Comparison of ENCODE assay signal across 8 mouse cellular contexts in the genomic region with DNA sequence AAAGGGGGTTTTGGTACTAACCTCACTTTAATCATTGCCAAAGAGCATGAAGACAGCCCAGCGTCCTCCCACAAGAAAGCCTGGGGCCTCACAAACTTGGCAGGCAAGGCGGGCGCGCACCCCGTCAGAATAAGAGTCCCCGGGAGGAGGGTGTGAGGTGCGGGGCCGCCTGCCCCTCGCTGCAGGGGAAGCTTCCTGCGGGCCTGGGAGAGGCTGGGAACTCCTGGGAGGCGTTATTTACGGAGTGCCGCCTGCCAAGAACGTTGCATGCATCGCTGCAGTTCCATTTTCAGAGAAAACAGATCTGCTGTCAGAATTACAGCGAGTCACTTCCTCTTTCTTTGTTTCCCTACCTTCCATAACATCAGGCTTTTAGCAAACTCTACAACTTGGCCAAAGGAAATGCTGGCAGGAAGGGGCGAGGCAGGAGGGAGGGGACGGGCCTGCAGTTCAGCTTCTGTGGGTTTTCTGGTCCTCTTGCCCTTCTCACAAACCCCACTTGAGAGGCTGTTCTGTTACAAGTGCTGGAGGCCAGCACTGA.
A peak's percentile ranks its signal among the peaks of the same experiment; 100 is the strongest.
DNase-seq lines count a peak whose midpoint lies in the region; ATAC-seq and TF ChIP-seq lines count a peak whose summit lies in the region.

No protein-coding gene starts in this region.

- DNase-seq in 416B (ENCODE audit: low read depth) = peak; percentile 96
- DNase-seq in adrenal gland, postnatal 4 days (ENCODE audit: low spot score in 2 of 2) = peak; percentile 89 to 93
- DNase-seq in heart, adult 2 months = peak; percentile 97 to 98
- DNase-seq in kidney, adult 2 months = peak; percentile 99
- DNase-seq in midbrain, embryonic 14.5 days = peak; percentile 91
- DNase-seq in spleen, adult 18-20 months = peak; percentile 76 to 78

- peak overlapping the region; percentile 95 for H3K27ac ChIP-seq in embryonic facial prominence, embryonic 13.5 days
- peak overlapping the region; percentile 95 for H3K27ac ChIP-seq in heart, adult 2 months
- peak overlapping the region; percentile 99 for H3K27ac ChIP-seq in kidney, adult 2 months (ENCODE audit: insufficient read depth, low read depth, low read length)
- H3K27ac ChIP-seq in limb, embryonic 12.5 days = peak overlapping the region; percentile 99
- peak overlapping the region; percentile 91 for H3K27ac ChIP-seq in midbrain, embryonic 14.5 days (replicated peaks; ENCODE audit: low read depth, low read length)

- H3K4me1 ChIP-seq in embryonic facial prominence, embryonic 13.5 days = peaks cover 99% of the 10 kb centered on the region
- peaks cover 50% of the 10 kb centered on the region for H3K4me1 ChIP-seq in heart, adult 2 months (ENCODE audit: control insufficient read depth, insufficient read depth, low read length)
- H3K4me1 ChIP-seq in kidney, adult 2 months (ENCODE audit: control insufficient read depth, insufficient read depth, low read length) = peaks cover 67% of the 10 kb centered on the region
- H3K4me1 ChIP-seq in limb, embryonic 12.5 days (replicated peaks) = peaks cover 96% of the 10 kb centered on the region
- peaks cover 65% of the 10 kb centered on the region for H3K4me1 ChIP-seq in midbrain, embryonic 14.5 days (ENCODE audit: control insufficient read depth, insufficient read depth, low read length)

- peak; percentile 88 for TF ChIP-seq EP300 in heart, adult 2 months (IDR thresholded peaks at IDR 0.05; ENCODE audit: insufficient read depth, low read depth, low read length)

- H3K79me2 ChIP-seq in heart, adult 2 months (replicated peaks; ENCODE audit: control insufficient read depth, insufficient read depth, low read length) = peaks cover 13% of the 10 kb centered on the region

- H3K4me3 ChIP-seq in embryonic facial prominence, embryonic 13.5 days = peak overlapping the region; percentile 34
- peak overlapping the region; percentile 55 for H3K4me3 ChIP-seq in heart, adult 2 months
- peak overlapping the region; percentile 64 for H3K4me3 ChIP-seq in kidney, adult 2 months (ENCODE audit: insufficient read depth, low read depth, low read length)
- peak overlapping the region; percentile 40 for H3K4me3 ChIP-seq in limb, embryonic 12.5 days (replicated peaks)
- H3K4me3 ChIP-seq in midbrain, embryonic 14.5 days (replicated peaks; ENCODE audit: low read depth, low read length) = peak overlapping the region; percentile 39

- TF ChIP-seq POLR2A in heart, adult 2 months (IDR thresholded peaks at IDR 0.05; ENCODE audit: insufficient read depth, low read depth, low read length) = peak; percentile 43
- no peak for TF ChIP-seq POLR2A in kidney, adult 2 months (IDR thresholded peaks at IDR 0.05; ENCODE audit: low read depth, low read length)

- WGBS in embryonic facial prominence, embryonic 13.5 days = under 1% methylated on average over 18 of the region's 18 CpGs
- WGBS in heart, adult 2 months = under 1% methylated on average over 18 of the region's 18 CpGs
- under 1% methylated on average over 18 of the region's 18 CpGs for WGBS in kidney, adult 2 months
- WGBS in limb, embryonic 12.5 days = 0% methylated on average over 18 of the region's 18 CpGs
- WGBS in midbrain, embryonic 14.5 days = under 1% methylated on average over 18 of the region's 18 CpGs

- ATAC-seq in embryonic facial prominence, embryonic 13.5 days (ENCODE audit: insufficient number of reproducible peaks, insufficient read depth, low FRiP score, low TSS enrichment, low read depth) = peak; percentile 79
- ATAC-seq in limb, embryonic 12.5 days (ENCODE audit: insufficient number of reproducible peaks, insufficient read depth, low FRiP score, low TSS enrichment, low read depth) = peak; percentile 79; the same call in 1 of the 2 replicates
- peak; percentile 80 for ATAC-seq in midbrain, embryonic 14.5 days (ENCODE audit: low FRiP score, low TSS enrichment)

- H3K9me3 ChIP-seq in embryonic facial prominence, embryonic 13.5 days = no peaks in the 10 kb centered on the region
- no peaks in the 10 kb centered on the region for H3K9me3 ChIP-seq in limb, embryonic 12.5 days
- H3K9me3 ChIP-seq in midbrain, embryonic 14.5 days (ENCODE audit: control insufficient read depth, low read length) = no peaks in the 10 kb centered on the region

- H3K27me3 ChIP-seq in embryonic facial prominence, embryonic 13.5 days = no peaks in the 10 kb centered on the region
- H3K27me3 ChIP-seq in heart, adult 2 months (ENCODE audit: control insufficient read depth, insufficient read depth, low read length) = no peaks in the 10 kb centered on the region
- no peaks in the 10 kb centered on the region for H3K27me3 ChIP-seq in kidney, adult 2 months (replicated peaks; ENCODE audit: control insufficient read depth, insufficient read depth, low read length)
- no peaks in the 10 kb centered on the region for H3K27me3 ChIP-seq in limb, embryonic 12.5 days
- no peaks in the 10 kb centered on the region for H3K27me3 ChIP-seq in midbrain, embryonic 14.5 days (ENCODE audit: control insufficient read depth, insufficient read depth, low read length)

- H3K4me2 ChIP-seq in embryonic facial prominence, embryonic 13.5 days = peak overlapping the region; percentile 63
- peak overlapping the region; percentile 87 for H3K4me2 ChIP-seq in limb, embryonic 12.5 days
- peak overlapping the region; percentile 73 for H3K4me2 ChIP-seq in midbrain, embryonic 14.5 days (ENCODE audit: low read length)

- H3K9ac ChIP-seq in embryonic facial prominence, embryonic 13.5 days = peak overlapping the region; percentile 66
- peak overlapping the region; percentile 83 for H3K9ac ChIP-seq in heart, adult 2 months (ENCODE audit: low read depth, low read length)
- peak overlapping the region; percentile 60 for H3K9ac ChIP-seq in limb, embryonic 12.5 days (replicated peaks)
- H3K9ac ChIP-seq in midbrain, embryonic 14.5 days (replicated peaks; ENCODE audit: low read length) = peak overlapping the region; percentile 67

- TF ChIP-seq CTCF in heart, adult 2 months (IDR thresholded peaks at IDR 0.05) = peak; percentile 28
- TF ChIP-seq CTCF in kidney, adult 2 months (conservative IDR thresholded peaks at IDR 0.05; ENCODE audit: insufficient read depth, insufficient read length, low read depth, low read length) = no peak

- peaks cover 21% of the 10 kb centered on the region; the same call in 1 of the 2 replicates for H3K36me3 ChIP-seq in embryonic facial prominence, embryonic 13.5 days
- H3K36me3 ChIP-seq in heart, adult 2 months (ENCODE audit: control insufficient read depth, insufficient read depth, low read length) = peaks cover 13% of the 10 kb centered on the region; the same call in 1 of the 2 replicates
- no peaks in the 10 kb centered on the region for H3K36me3 ChIP-seq in kidney, adult 2 months (ENCODE audit: control insufficient read depth, insufficient read depth, low read length)
- H3K36me3 ChIP-seq in limb, embryonic 12.5 days = peaks cover 16% of the 10 kb centered on the region
- no peaks in the 10 kb centered on the region for H3K36me3 ChIP-seq in midbrain, embryonic 14.5 days (ENCODE audit: control insufficient read depth, insufficient read depth, low read length)

- intact Hi-C loops in heart, adult 2 months (cut with DNase I) = loop anchor here (1.0 kb wide), 3 partner anchors 8 to 57 kb away; no protein-coding TSS in a partner anchor

Comparison
In these comparisons a context has a peak if more than half of its experiments do, and no peak if none do; other contexts are left out.
1. Peak in every context shown above with its lines: DNase-seq, ATAC-seq, H3K4me3 ChIP-seq and H3K27ac ChIP-seq.